Mouse (Mus musculus) kidney, adult 8-10 months (tissue): ENCODE measurements around the gene Col4a6.

Experiments used
- DNase-seq, 2 experiments: peaks; one replicate each; pipeline ENCODE4 v3.0.0; 2022

Gene Col4a6

GRCm38 (mm10) chrX:141249636-141250035 lies 224.2 kb downstream of the Col4a6 start:
- no peak for DNase-seq

- no peak for DNase-seq
These were observed 237.1 kb downstream of the Col4a6 start for GRCm38 (mm10) chrX:141236564-141237333.

- DNase-seq: no peak
These were observed 245.7 kb downstream of the Col4a6 start for GRCm38 (mm10) chrX:141228169-141228568.

GRCm38 (mm10) chrX:141212802-141213201 lies 261.1 kb downstream of the Col4a6 start:
- DNase-seq: peak; percentile 4 to 10

- DNase-seq: no peak
These were observed 274.9 kb downstream of the Col4a6 start for GRCm38 (mm10) chrX:141198993-141199392.

GRCm38 (mm10) chrX:141195036-141195435 lies 278.8 kb downstream of the Col4a6 start:
- DNase-seq: no peak

- peak in 1 of 2 experiments; percentile 22 for DNase-seq
These were observed 298.5 kb downstream of the Col4a6 start for GRCm38 (mm10) chrX:141175353-141175752.

- no peak for DNase-seq
These were observed 308.8 kb downstream of the Col4a6 start for GRCm38 (mm10) chrX:141165067-141165466.

GRCm38 (mm10) chrX:141160371-141160770 lies 313.5 kb downstream of the Col4a6 start:
- DNase-seq: no peak

GRCm38 (mm10) chrX:141158160-141158559 lies 315.7 kb downstream of the Col4a6 start:
- peak in 1 of 2 experiments; percentile 25 for DNase-seq

- no peak for DNase-seq
These were observed 316.2 kb downstream of the Col4a6 start for GRCm38 (mm10) chrX:141157626-141158025.

GRCm38 (mm10) chrX:141156696-141157095 lies 317.2 kb downstream of the Col4a6 start:
- no peak for DNase-seq

GRCm38 (mm10) chrX:141151182-141151581 lies 322.7 kb downstream of the Col4a6 start:
- DNase-seq: no peak

GRCm38 (mm10) chrX:141150290-141150689 lies 323.6 kb downstream of the Col4a6 start:
- DNase-seq: no peak

GRCm38 (mm10) chrX:141149705-141150104 lies 324.2 kb downstream of the Col4a6 start:
- no peak for DNase-seq
